Mouse (Mus musculus) forebrain, embryonic 12.5 days (tissue): ENCODE results near the gene Rad9b. TPM values are rescaled to one million over a fixed set of nuclear protein-coding genes. Genes with fewer than 3 reads are reported as not detected.

Source experiments
- ATAC-seq: fragments of 200-750 bp; cut with Nextera tagmentation; 2 replicates; pipeline ENCODE4 v1.8.0; 2017; ENCODE audit warnings: moderate TSS enrichment; ENCODE audit not compliant: low FRiP score
- H3K27ac ChIP-seq: fragments of 300-500 bp; sonication (generic); 2 replicates; pipeline ENCODE4 v1.5.1; 2016; ENCODE audit warnings: mild to moderate bottlenecking
- H3K27me3 ChIP-seq: fragments of 300-500 bp; sonication (generic); 2 replicates; pipeline ENCODE4 v1.6.1; 2016; ENCODE audit warnings: mild to moderate bottlenecking
- H3K36me3 ChIP-seq: fragments of 300-500 bp; sonication (generic); replicated peaks from 2 replicates; pipeline ENCODE4 v1.6.1; 2016; ENCODE audit warnings: mild to moderate bottlenecking
- H3K4me1 ChIP-seq: fragments of 300-500 bp; sonication (generic); 2 replicates; pipeline ENCODE4 v1.6.1; 2016
- H3K4me2 ChIP-seq: fragments of 300-500 bp; sonication (generic); 2 replicates; pipeline ENCODE4 v1.6.1; 2016; ENCODE audit warnings: mild to moderate bottlenecking, moderate library complexity
- H3K4me3 ChIP-seq: fragments of 300-500 bp; sonication (generic); replicated peaks from 2 replicates; pipeline ENCODE4 v1.5.1; 2016; ENCODE audit warnings: mild to moderate bottlenecking
- H3K9ac ChIP-seq: fragments of 300-500 bp; sonication (generic); 2 replicates; pipeline ENCODE4 v1.6.1; 2016; ENCODE audit warnings: mild to moderate bottlenecking
- H3K9me3 ChIP-seq: fragments of 300-500 bp; sonication (generic); 2 replicates; pipeline ENCODE4 v1.6.1; 2016
- WGBS: fragments of 180-500 bp; shearing (Covaris S2); methylation state at CpG from one replicate; pipeline ENCODE4 v1.1.7; 2016; 5-methylcytosine and 5-hydroxymethylcytosine counted together
- polyA plus RNA-seq: library from polyadenylated mRNA; unstranded; fragments of >200 nt; fragmentation: Nextera tagmentation; extraction: Ambion mirVana; gene quantifications from 2 replicates; pipeline ENCODE4 v1.2.1, GENCODE M21; 2016

Rad9b gene
- polyA plus RNA-seq, 1 experiment from 2014 or later = 15.8 TPM

DNA sequence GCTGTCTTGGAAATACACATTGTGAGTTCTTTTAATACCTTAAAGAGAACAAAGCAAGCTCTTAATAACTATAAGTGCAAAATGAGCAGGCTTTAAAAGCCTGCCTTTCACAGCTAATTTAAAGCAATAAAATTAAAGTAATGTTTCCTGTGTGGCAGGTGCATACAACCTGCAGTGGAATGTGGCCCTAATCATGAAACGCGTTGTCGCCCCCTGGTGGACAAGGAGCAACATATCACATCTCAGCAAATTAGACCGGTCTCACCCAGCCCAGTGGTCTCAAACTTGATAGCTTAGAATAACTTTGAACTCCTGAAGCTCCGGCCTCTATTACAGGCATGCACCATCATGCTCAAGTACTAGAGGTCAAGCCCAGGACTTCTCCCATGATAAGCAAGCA, 9.8 kb downstream of the Rad9b start:
- no peak for ATAC-seq
- H3K27ac ChIP-seq = no peak overlapping the region
- H3K36me3 ChIP-seq = no peaks in the 10 kb centered on the region
- no peak overlapping the region for H3K4me2 ChIP-seq
- H3K9ac ChIP-seq = no peak overlapping the region
- H3K9me3 ChIP-seq = no peaks in the 10 kb centered on the region
- peaks cover 4% of the 10 kb centered on the region; the same call in 1 of the 2 replicates for H3K4me1 ChIP-seq
- H3K4me3 ChIP-seq = no peak overlapping the region
- 10% methylated on average over 5 of the region's 5 CpGs for WGBS
- no peaks in the 10 kb centered on the region for H3K27me3 ChIP-seq

DNA sequence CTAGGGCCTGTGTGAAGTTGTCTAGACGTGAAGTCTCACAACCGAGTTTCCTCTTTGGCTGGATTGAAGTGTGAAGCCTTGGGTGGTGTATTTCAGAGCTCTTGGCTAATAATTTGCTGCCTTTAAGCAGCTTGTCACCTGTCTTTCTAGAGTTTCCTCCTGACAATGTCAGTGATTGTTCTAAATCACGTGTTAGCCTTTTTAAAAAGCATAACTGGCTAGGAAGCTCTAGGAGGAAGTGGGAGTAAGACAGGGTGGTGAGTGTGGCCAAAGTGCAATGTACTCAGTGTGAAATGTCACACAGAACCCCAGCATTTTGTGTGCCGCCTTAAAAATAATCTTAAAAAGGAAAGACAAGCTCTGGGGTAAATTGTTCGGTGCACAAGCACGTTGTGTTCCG, 10.3 kb downstream of the Rad9b start:
- no peak for ATAC-seq
- Histone ChIP-seq H3K4me2 (no peak overlapping the region), H3K27me3 (no peaks in the 10 kb centered on the region), H3K9ac (no peak overlapping the region), H3K9me3 (no peaks in the 10 kb centered on the region), H3K27ac (no peak overlapping the region), H3K4me3 (no peak overlapping the region), H3K36me3 (no peaks in the 10 kb centered on the region), H3K4me1 (peaks cover 4% of the 10 kb centered on the region; the same call in 1 of the 2 replicates)
- WGBS = 52% methylated on average over 7 of the region's 7 CpGs

DNA sequence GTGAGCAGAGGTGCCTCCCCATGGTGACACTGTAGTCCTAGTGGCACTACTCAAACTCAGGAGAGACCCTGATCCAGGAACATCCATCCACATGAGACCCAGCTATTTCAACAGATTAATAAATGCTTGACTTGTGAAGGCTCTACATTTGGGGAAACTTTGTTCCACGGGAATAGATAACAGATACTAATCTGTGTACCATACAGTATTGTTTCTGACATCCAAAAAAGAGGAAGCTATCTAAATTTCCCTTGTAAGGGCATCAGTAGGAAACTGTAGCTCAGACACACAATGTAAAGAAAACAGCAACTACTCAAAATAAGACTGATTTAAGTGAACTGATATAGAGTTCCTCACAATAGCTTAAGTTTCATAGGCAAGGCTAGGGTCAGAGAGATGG, 11.2 kb downstream of the Rad9b start:
- no peaks in the 10 kb centered on the region for H3K36me3 ChIP-seq
- H3K27me3 ChIP-seq = no peaks in the 10 kb centered on the region
- no peak for ATAC-seq
- 83% methylated on average over 1 of the region's 1 CpGs for WGBS
- H3K4me3 ChIP-seq = no peak overlapping the region
- H3K4me2 ChIP-seq = no peak overlapping the region
- H3K9me3 ChIP-seq = no peaks in the 10 kb centered on the region
- no peak overlapping the region for H3K27ac ChIP-seq
- H3K4me1 ChIP-seq = peaks cover 4% of the 10 kb centered on the region; the same call in 1 of the 2 replicates
- H3K9ac ChIP-seq = no peak overlapping the region

DNA sequence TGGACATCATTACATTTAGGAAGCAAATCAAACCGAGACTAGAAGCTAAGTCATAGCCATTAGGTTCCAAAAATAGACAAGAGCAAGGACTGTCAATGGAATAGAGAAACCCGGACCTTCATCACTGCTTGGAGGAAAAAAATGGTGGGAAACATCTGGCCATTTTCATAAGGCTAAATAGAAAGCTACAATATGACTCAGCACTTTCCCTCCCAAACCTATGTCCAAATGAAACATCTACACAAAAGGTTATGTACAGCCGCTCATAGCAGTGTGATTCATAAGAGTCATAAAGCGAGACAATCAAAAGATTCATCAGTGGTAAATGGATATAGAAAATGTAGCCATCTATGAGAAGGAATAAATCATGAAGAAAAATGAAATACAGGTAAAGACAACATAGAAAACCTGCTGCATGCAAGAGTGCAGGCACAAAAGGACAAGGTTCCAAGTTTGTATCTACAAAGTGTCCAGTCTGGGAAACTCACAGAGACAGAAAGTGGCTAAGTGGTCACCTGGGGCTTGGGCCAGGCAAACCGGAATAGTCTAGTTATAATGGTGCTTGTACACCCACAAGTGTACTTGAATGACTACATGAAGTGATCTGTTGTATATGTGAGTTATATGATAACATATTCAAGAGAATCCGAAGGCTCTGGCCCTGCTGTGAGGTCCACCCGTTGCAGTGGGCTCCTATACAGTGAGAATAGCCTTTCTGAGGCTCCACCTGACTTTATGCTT, 17.3 kb downstream of the Rad9b start:
- H3K9ac ChIP-seq = no peak overlapping the region
- H3K27ac ChIP-seq = no peak overlapping the region
- WGBS = 89% methylated on average over 7 of the region's 7 CpGs
- H3K9me3 ChIP-seq = no peaks in the 10 kb centered on the region
- no peaks in the 10 kb centered on the region for H3K4me1 ChIP-seq
- H3K27me3 ChIP-seq = no peaks in the 10 kb centered on the region
- H3K4me2 ChIP-seq = no peak overlapping the region
- H3K36me3 ChIP-seq = no peaks in the 10 kb centered on the region
- H3K4me3 ChIP-seq = no peak overlapping the region
- ATAC-seq = no peak

DNA sequence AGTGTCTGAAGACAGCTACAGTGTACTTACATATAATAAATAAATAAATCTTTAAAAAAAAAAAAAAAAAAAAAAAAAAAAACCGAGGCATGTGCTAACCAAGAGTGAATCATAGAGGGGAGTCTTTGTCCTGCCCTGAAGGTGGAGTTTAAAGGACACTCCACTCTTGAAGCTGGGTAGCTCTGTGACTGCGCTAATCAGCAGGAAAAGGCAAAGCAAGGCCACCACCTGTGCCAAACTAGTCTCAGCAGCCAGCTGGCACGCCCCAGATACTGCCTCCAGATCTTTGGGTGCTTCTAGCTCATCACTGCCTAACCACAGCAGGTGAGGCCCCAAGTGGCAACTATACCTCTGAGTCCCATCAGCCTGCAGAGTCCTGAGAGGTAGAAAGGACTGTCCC, 19.4 kb downstream of the Rad9b start:
- Histone ChIP-seq H3K4me3 (no peak overlapping the region), H3K36me3 (no peaks in the 10 kb centered on the region), H3K27me3 (no peaks in the 10 kb centered on the region), H3K27ac (no peak overlapping the region), H3K9me3 (no peaks in the 10 kb centered on the region), H3K9ac (no peak overlapping the region), H3K4me1 (no peaks in the 10 kb centered on the region), H3K4me2 (no peak overlapping the region)
- 80% methylated on average over 3 of the region's 3 CpGs for WGBS
- no peak for ATAC-seq

DNA sequence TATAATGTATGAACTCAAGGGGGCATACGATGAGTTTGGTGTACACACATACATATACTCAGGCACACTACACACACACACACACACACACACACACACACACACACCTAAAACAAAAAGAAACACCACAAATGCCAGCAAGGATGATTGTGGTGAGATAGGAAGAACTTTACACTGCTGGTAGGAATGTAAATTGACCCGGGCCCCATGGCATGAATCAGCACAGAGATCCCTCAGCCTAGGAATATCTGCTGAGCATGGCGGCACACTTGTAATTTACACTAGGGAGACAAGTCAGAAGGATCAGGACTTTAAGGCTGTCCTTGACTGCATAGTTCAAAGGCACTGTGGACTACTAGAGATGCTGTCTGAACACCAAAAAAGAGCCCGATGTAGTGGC, 23.8 kb downstream of the Rad9b start:
- Histone ChIP-seq H3K27me3 (no peaks in the 10 kb centered on the region), H3K4me2 (no peak overlapping the region), H3K27ac (no peak overlapping the region), H3K4me1 (no peaks in the 10 kb centered on the region), H3K36me3 (peaks cover 12% of the 10 kb centered on the region), H3K4me3 (no peak overlapping the region), H3K9ac (no peak overlapping the region), H3K9me3 (no peaks in the 10 kb centered on the region)
- WGBS = 93% methylated on average over 4 of the region's 4 CpGs
- ATAC-seq = no peak

DNA sequence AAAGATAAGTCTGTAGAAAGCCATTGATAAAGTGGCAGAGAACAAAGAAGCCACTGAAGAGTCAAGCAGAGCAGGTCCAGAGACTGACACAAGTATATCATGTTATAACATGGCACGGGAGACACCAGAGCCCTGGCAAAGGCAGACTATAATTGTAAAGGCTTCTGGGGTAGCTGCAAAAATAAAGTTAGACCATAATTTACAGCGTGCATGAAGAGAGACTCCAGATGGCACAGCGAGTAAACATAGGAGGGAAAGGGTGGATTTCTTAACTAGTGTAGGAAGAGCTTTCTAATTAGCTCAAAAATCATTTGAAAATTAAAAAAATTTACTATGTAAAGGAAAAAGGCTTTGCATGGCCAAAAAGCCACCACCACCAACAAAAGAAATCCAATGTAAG, 26.8 kb downstream of the Rad9b start:
- Histone ChIP-seq H3K36me3 (peaks cover 24% of the 10 kb centered on the region), H3K4me1 (no peaks in the 10 kb centered on the region), H3K9me3 (no peaks in the 10 kb centered on the region), H3K4me3 (no peak overlapping the region), H3K27ac (no peak overlapping the region), H3K9ac (no peak overlapping the region), H3K4me2 (no peak overlapping the region), H3K27me3 (no peaks in the 10 kb centered on the region)
- WGBS = 96% methylated on average over 3 of the region's 3 CpGs
- ATAC-seq = no peak

DNA sequence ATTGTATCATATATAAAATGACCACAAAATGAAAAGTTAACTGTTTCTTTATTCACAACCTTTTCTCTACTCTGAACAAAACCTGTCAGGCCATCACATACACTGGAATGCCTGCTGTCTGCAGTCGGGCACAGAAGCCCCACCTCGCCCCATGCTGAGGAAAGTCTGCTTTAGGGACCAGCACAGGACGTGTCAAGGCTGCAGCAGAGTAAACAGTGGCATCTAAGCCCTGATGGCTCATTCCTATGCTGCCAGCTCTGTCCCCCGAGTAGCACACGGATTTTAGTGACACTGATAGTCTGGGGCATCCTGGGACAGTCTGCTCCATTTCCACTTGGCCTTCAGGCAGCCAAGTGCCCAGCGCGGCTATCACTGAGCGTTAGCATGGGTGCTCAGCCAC, 28.6 kb downstream of the Rad9b start:
- H3K36me3 ChIP-seq = peaks cover 36% of the 10 kb centered on the region
- H3K4me1 ChIP-seq = no peaks in the 10 kb centered on the region
- WGBS = 87% methylated on average over 8 of the region's 8 CpGs
- H3K4me2 ChIP-seq = no peak overlapping the region
- no peak overlapping the region for H3K9ac ChIP-seq
- no peak for ATAC-seq
- no peaks in the 10 kb centered on the region for H3K9me3 ChIP-seq
- no peak overlapping the region for H3K4me3 ChIP-seq
- H3K27ac ChIP-seq = no peak overlapping the region
- H3K27me3 ChIP-seq = no peaks in the 10 kb centered on the region

DNA sequence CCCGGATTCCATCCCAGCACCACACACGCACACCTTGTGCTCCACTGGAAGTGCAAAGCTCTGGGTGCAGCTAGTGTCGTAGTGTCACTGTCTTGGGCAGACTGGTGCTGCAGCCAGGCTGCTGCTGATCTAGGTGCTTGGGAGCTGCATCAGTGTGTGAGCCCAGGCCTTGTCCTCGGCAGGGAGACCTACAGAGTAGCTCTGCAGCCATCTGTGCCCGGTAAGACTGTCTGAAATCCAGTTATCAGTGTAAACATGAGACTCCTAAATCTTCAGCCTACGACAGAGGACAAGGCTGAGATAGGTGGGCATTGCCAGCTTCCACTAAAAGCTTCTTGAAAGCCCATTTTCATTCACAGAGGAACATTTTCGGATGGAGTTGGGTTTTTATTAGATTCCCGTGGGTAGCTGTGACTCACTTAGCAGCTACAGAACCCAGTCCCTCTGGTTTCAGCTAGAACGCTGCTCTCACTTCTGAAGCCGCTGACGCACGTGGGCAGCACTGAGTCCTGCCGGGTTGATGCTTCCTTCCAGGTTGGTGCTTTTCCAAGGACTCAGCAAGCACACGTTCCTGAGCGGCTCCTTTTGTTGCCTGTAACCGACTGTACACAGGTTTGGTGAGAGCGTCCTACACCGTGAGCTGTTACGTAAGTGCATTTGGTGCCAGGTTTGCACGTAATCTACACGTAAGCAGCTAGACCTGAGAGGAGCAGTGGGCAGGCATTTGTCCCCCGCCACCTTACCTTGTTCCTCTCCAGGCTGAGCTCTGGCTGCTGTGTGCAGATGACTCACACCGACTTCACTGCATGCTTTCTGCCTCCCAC, 29.2 kb downstream of the Rad9b start:
- Histone ChIP-seq H3K27ac (no peak overlapping the region), H3K9ac (no peak overlapping the region), H3K9me3 (no peaks in the 10 kb centered on the region), H3K27me3 (no peaks in the 10 kb centered on the region), H3K4me1 (no peaks in the 10 kb centered on the region), H3K36me3 (peaks cover 43% of the 10 kb centered on the region), H3K4me2 (no peak overlapping the region), H3K4me3 (no peak overlapping the region)
- WGBS = 90% methylated on average over 23 of the region's 23 CpGs
- ATAC-seq = no peak

DNA sequence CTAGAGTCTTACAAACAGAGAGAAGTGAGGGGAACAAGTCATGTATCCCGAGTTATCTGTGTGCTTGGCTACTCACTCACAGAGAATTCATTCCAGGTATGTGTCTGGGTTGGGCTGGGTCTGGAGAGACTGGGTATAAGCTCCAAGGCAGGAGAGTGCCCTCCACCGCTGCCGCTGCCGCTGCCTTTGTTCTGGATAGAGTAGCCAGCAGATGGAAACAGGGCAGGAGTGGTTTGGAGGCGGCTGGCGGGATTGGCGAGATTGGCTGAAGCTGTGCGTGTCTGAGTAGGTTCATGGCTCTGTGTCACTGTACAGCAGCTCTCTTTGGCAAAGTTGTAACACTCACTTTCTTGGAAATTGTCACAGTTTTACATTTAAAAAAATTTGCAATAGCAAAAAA, 30.5 kb downstream of the Rad9b start:
- no peak for ATAC-seq
- WGBS = 60% methylated on average over 8 of the region's 8 CpGs

DNA sequence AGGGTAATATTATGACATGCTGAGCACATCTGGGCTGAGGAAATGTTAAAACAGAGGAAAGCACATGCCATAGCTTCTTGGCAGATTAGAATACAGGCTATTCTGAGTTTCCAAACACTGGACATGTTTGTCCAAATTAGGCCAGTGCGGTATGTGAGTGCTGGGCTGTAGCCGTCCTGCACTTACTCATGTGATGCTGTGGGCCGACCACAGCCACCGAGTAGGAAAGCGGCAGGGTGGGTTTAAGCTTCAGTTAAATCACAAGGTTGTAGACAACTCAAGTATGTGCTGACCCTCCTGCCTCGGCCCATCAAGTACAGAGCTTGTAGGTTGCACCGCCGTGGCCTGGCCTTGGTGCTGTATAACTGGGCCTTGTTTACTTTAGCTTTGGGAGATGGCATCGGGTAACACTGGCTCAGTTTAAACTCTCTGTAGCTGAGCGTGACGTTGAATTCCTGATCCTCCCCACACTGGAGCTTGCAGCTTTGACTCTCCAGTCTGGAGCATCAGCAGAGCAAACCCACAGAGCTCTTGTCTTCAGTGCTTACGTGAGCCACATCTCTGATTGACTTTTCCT, 33.7 kb downstream of the Rad9b start:
- Histone ChIP-seq H3K4me1 (no peaks in the 10 kb centered on the region), H3K9me3 (no peaks in the 10 kb centered on the region), H3K4me3 (no peak overlapping the region), H3K27me3 (no peaks in the 10 kb centered on the region), H3K27ac (no peak overlapping the region), H3K36me3 (peaks cover 49% of the 10 kb centered on the region), H3K4me2 (no peak overlapping the region), H3K9ac (no peak overlapping the region)
- ATAC-seq = no peak
- 87% methylated on average over 12 of the region's 12 CpGs for WGBS

More for the DNA sequence above, 30.5 kb downstream of the Rad9b start:
- no peak overlapping the region for H3K4me3 ChIP-seq
- H3K27me3 ChIP-seq = no peaks in the 10 kb centered on the region
- H3K4me2 ChIP-seq = no peak overlapping the region
- H3K36me3 ChIP-seq = peaks cover 44% of the 10 kb centered on the region
- H3K9ac ChIP-seq = no peak overlapping the region
- H3K27ac ChIP-seq = no peak overlapping the region
- H3K4me1 ChIP-seq = no peaks in the 10 kb centered on the region
- H3K9me3 ChIP-seq = no peaks in the 10 kb centered on the region

DNA sequence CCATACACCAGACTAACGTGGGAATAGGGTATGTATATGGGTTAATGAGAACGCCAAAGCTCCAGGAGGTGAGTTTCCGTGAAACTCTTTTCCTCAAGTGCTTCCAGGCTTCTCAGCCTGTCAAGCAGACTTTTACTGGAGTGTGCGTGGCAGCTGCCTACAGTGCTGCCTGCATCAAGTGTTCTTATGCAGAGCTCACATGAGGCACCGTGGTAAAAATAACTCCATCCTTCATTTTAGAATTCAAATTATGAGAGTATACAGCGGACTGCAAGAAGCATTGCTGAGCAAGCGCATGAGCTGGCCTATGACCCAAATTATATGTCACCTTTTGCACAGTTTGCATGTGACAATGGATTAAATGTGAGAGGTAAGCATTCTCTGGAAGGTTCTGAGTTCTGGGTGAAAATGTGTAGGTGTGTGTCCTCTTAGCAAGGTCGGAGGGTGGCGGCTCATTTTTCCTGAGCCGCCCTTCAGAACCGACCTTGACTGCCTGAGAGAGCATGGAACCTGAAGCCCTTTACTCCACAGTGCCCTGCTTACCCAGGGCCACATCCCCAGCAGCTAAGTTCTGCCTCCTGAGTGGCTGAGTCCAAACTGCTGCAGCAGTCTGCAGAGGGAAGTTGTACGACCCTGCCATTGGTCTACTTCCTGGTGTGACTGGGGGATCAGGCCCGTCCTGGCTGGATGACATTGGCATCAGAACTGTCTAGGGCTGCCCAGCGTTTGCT, 34.4 kb downstream of the Rad9b start:
- H3K4me1 ChIP-seq = no peaks in the 10 kb centered on the region
- no peak for ATAC-seq
- no peak overlapping the region for H3K9ac ChIP-seq
- no peak overlapping the region for H3K4me2 ChIP-seq
- no peaks in the 10 kb centered on the region for H3K9me3 ChIP-seq
- 82% methylated on average over 14 of the region's 14 CpGs for WGBS
- H3K36me3 ChIP-seq = peaks cover 47% of the 10 kb centered on the region
- no peaks in the 10 kb centered on the region for H3K27me3 ChIP-seq
- no peak overlapping the region for H3K4me3 ChIP-seq
- no peak overlapping the region for H3K27ac ChIP-seq
